Mouse (Mus musculus) cerebellum, adult 2 months (tissue): ENCODE measurements around the gene Kmt2d. TPM values are rescaled to one million over a fixed set of nuclear protein-coding genes. Genes with fewer than 3 reads are reported as not detected.

Experiments used
- DNase-seq, 2 experiments: peaks; one replicate each; pipeline ENCODE4 v3.0.0; 2021
- H3K27ac ChIP-seq: fragments of 200-500 bp; 2 replicates; pipeline ENCODE4 v1.5.1; 2012; ENCODE audit warnings: low read length, control low read depth, inconsistent platforms; ENCODE audit not compliant: insufficient read depth
- H3K27me3 ChIP-seq: fragments of 200-500 bp; 2 replicates; pipeline ENCODE4 v1.6.1; 2012; ENCODE audit warnings: inconsistent platforms, mild to moderate bottlenecking, low read length, moderate library complexity; ENCODE audit not compliant: control insufficient read depth, insufficient read depth
- H3K4me1 ChIP-seq: fragments of 200-500 bp; 2 replicates; pipeline ENCODE4 v1.6.1; 2011; ENCODE audit warnings: low read length; ENCODE audit not compliant: control insufficient read depth, insufficient read depth
- H3K4me3 ChIP-seq: fragments of 200-500 bp; replicated peaks from 2 replicates; pipeline ENCODE3; 2011; ENCODE audit warnings: mild to moderate bottlenecking, low read depth, low read length, control low read depth; ENCODE audit not compliant: insufficient read depth
- CTCF ChIP-seq: fragments of 200-500 bp; IDR thresholded peaks from 2 replicates; pipeline ENCODE4 v1.5.1; 2011; ENCODE audit warnings: low read depth, mild to moderate bottlenecking, control low read depth, low read length, moderate library complexity, borderline replicate concordance; ENCODE audit not compliant: insufficient read depth
- POLR2A ChIP-seq: fragments of 200-500 bp; IDR thresholded peaks from 2 replicates; pipeline ENCODE4 v1.6.1; 2011; ENCODE audit warnings: low read length, control low read depth, borderline replicate concordance; ENCODE audit not compliant: insufficient read depth
- WGBS: fragments of 180-500 bp; shearing (Covaris S2); methylation state at CpG from one replicate; pipeline ENCODE4 v1.1.7; 2018; 5-methylcytosine and 5-hydroxymethylcytosine counted together
- polyA plus RNA-seq: library from polyadenylated mRNA; depleted of rRNA; stranded (reverse); fragments of >200 nt; gene quantifications from 2 replicates; pipeline ENCODE4 v1.2.3, GENCODE M21; 2012

Kmt2d gene
- polyA plus RNA-seq, 1 experiment, result 49.9 TPM

DNA sequence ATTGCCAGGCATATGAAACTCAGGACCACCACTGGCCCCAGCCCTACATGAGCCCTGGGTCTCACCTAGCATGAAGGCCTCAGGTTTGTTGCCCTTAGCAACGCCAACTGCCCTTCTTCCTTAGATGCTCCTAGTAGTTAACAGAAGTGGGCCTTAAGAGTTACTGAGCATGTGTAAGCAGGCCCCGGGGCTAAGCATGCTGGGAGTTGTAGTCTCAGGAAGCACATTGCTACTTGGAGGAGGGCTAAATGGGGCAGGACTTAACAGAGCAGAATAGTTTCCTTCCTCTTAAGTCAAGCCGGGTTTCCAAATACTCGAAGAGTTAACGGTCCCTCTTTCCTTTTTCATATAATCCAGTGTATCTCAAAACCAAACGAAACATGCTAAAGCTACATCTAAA is 3.7 kb downstream of the Kmt2d start:
- Histone ChIP-seq H3K27me3 (no peaks in the 10 kb centered on the region), H3K4me3 (peak overlapping the region; percentile 34), H3K4me1 (peaks cover 26% of the 10 kb centered on the region), H3K27ac (no peak overlapping the region)
- 40% methylated on average over 6 of the region's 6 CpGs for WGBS
- TF ChIP-seq CTCF (no peak), POLR2A (no peak)
- DNase-seq, result peak; percentile 42 to 66

DNA sequence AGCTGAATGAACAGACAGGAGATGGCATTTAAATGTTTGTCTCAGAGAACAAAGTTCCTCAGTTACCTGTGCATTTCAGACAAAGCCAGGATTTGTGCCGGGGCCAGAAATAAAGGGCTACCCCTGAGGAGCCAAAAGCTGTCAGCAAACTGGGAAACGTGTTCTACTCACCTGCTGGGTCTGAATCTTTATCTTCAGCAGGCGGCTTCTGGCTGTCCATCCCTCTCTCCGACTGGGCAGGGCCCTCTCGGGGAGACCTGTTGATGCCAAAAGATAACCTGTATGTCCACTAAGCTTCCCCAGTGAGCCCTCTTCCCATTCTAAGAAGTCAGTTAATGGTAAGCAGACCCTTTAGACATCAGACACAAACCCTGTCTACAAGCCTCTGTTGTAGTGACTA is 4.5 kb downstream of the Kmt2d start:
- TF ChIP-seq CTCF (no peak), POLR2A (no peak)
- H3K27me3 ChIP-seq, result no peaks in the 10 kb centered on the region

GRCm38 (mm10) chr15:98865771-98866170 is 5.2 kb downstream of the Kmt2d start:
- TF ChIP-seq POLR2A (no peak), CTCF (no peak)
- Histone ChIP-seq H3K4me1 (peaks cover 26% of the 10 kb centered on the region), H3K4me3 (no peak overlapping the region), H3K27ac (no peak overlapping the region), H3K27me3 (no peaks in the 10 kb centered on the region)
- no peak for DNase-seq
- 92% methylated on average over 8 of the region's 8 CpGs for WGBS

More for the DNA sequence above, 4.5 kb downstream of the Kmt2d start:
- peaks cover 26% of the 10 kb centered on the region for H3K4me1 ChIP-seq
- H3K27ac ChIP-seq, result no peak overlapping the region
- H3K4me3 ChIP-seq, result no peak overlapping the region
- WGBS, result 11% methylated on average over 5 of the region's 5 CpGs
- DNase-seq, result peak in 1 of 2 experiments; percentile 11

DNA sequence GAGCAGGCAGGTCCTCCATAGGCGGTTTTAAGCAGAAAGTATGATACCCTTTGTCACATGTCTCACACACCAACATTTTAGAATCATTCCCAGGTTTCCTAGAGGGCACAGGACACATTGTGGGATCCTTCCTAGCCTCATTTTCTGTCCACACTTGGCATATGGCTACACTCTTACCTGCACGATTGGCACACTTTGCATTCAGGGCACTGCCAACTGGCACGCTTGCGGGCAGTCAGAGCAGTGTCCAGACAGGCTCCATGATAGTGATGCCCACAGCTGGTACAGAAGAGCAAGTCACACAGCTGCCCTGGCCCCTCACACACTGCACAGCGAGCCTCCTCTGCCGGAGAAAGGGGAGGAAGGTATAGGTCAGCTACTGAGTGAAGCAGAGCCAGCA is 6.1 kb downstream of the Kmt2d start:
- peaks cover 26% of the 10 kb centered on the region for H3K4me1 ChIP-seq
- TF ChIP-seq POLR2A, result no peak
- no peak for TF ChIP-seq CTCF
- no peak overlapping the region for H3K4me3 ChIP-seq
- H3K27me3 ChIP-seq, result no peaks in the 10 kb centered on the region
- no peak overlapping the region for H3K27ac ChIP-seq
- peak in 1 of 2 experiments; percentile 35 for DNase-seq
- WGBS, result 49% methylated on average over 6 of the region's 6 CpGs

GRCm38 (mm10) chr15:98863451-98863958 is 7.5 kb downstream of the Kmt2d start:
- no peak for DNase-seq
- Histone ChIP-seq H3K4me3 (no peak overlapping the region), H3K27me3 (no peaks in the 10 kb centered on the region), H3K4me1 (peaks cover 22% of the 10 kb centered on the region), H3K27ac (no peak overlapping the region)
- 87% methylated on average over 12 of the region's 12 CpGs for WGBS
- no peak for TF ChIP-seq CTCF
- no peak for TF ChIP-seq POLR2A

- DNase-seq, result no peak
- Histone ChIP-seq H3K4me1 (peaks cover 14% of the 10 kb centered on the region), H3K27ac (no peak overlapping the region), H3K4me3 (no peak overlapping the region), H3K27me3 (no peaks in the 10 kb centered on the region)
- 58% methylated on average over 21 of the region's 21 CpGs for WGBS
- TF ChIP-seq CTCF, result no peak
- no peak for TF ChIP-seq POLR2A
Observed at GRCm38 (mm10) chr15:98861701-98862410, 9.1 kb downstream of the Kmt2d start.

DNA sequence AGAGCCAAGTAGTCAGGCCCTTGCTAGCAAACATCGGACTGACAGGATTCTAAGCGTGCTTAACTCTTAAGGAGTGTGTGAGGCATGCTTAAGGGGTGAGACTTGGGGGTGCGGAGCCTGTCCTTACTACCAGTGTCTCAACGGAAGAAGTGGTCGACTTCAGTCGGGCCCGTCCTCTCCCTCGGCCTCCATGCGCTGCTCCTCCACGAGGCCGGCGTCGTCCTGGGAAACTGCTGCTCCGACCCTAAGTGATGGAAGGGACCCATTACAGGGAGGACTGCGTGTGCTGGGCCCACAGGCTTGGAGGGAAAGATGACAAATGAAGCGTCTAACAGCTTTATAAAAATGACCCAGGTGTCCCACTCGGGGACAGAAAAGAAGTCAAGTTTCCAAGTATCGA is 10.1 kb downstream of the Kmt2d start:
- 93% methylated on average over 18 of the region's 18 CpGs for WGBS
- TF ChIP-seq CTCF (no peak), POLR2A (no peak)
- Histone ChIP-seq H3K27ac (no peak overlapping the region), H3K4me1 (peaks cover 11% of the 10 kb centered on the region), H3K4me3 (no peak overlapping the region), H3K27me3 (no peaks in the 10 kb centered on the region)
- no peak for DNase-seq

DNA sequence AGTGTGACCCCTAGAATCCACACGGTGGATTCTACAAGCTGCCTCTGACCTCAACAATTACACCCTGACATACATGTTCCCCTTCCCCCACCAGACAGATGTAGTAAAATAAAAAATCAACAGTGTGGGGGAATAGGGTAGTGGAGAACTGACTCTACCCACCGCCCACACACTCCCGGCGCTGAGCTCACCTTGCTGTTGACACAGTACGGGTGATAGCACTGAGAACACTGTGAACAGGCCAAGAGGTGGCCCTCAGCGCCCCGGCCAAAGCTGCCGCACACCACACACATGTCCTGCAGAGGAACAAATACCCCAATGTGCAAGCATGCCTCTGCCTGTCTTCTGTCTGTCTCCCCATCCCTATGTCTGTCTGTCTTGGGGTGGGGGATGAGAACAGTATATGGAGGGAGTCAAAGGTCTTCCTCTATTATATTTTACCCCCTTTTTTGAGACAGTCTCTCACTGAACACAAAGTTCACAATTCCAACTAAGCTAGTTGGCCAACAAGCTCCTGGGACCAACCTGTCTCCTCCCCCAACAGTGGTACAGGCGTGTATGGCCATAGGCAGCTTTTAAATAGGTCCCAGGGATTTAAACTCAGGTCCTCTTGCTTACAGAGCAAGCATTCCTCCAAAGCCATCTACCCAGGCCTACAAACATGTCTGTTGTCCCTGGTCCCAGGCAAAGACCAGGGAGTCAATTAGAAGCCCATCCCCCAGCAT is 11.5 kb downstream of the Kmt2d start:
- no peak overlapping the region for H3K4me3 ChIP-seq
- H3K27ac ChIP-seq, result no peak overlapping the region
- 81% methylated on average over 9 of the region's 9 CpGs for WGBS
- no peaks in the 10 kb centered on the region for H3K27me3 ChIP-seq
- TF ChIP-seq POLR2A, result no peak
- no peak for TF ChIP-seq CTCF
- DNase-seq, result no peak
- H3K4me1 ChIP-seq, result peaks cover 4% of the 10 kb centered on the region; the same call in 1 of the 2 replicates
